Mouse (Mus musculus) hindbrain, postnatal 0 days (tissue): ENCODE results near the gene Sec1. TPM values are rescaled to one million over a fixed set of nuclear protein-coding genes. Genes with fewer than 3 reads are reported as not detected.
A peak's percentile ranks its signal among the peaks of the same experiment; 100 is the strongest.

Experiments used
- ATAC-seq: fragments of 200-750 bp; cut with Nextera tagmentation; 2 replicates; pipeline ENCODE4 v1.8.0; 2017; ENCODE audit warnings: mild to moderate bottlenecking, moderate TSS enrichment, moderate library complexity
- DNase-seq: peaks from one replicate; pipeline ENCODE4 v3.0.0-alpha.2; 2015; ENCODE audit warnings: low spot score
- H3K27ac ChIP-seq: fragments of 300-500 bp; sonication (generic); 2 replicates; pipeline ENCODE4 v1.5.1; 2014; ENCODE audit warnings: mild to moderate bottlenecking
- H3K27me3 ChIP-seq: fragments of 300-500 bp; sonication (generic); 2 replicates; pipeline ENCODE4 v1.6.1; 2014; ENCODE audit warnings: low read length, mixed read lengths; ENCODE audit not compliant: insufficient read depth
- H3K36me3 ChIP-seq: fragments of 300-500 bp; sonication (generic); 2 replicates; pipeline ENCODE4 v1.6.1; 2014; ENCODE audit warnings: low read length, mixed read lengths; ENCODE audit not compliant: insufficient read depth
- H3K4me1 ChIP-seq: fragments of 300-500 bp; sonication (generic); 2 replicates; pipeline ENCODE4 v1.6.1; 2014; ENCODE audit warnings: antibody characterized with exemption, low read length, mixed read lengths; ENCODE audit not compliant: insufficient read depth
- H3K4me2 ChIP-seq: fragments of 300-500 bp; sonication (generic); 2 replicates; pipeline ENCODE4 v1.6.1; 2014; ENCODE audit warnings: low read depth, mild to moderate bottlenecking, low read length, moderate library complexity, mixed read lengths
- H3K4me3 ChIP-seq: fragments of 300-500 bp; sonication (generic); 2 replicates; pipeline ENCODE4 v1.5.1; 2014; ENCODE audit warnings: low read length
- H3K9ac ChIP-seq: fragments of 300-500 bp; sonication (generic); replicated peaks from 2 replicates; pipeline ENCODE4 v1.6.1; 2014; ENCODE audit warnings: mild to moderate bottlenecking, low read length, moderate library complexity, mixed read lengths
- H3K9me3 ChIP-seq: fragments of 300-500 bp; sonication (generic); 2 replicates; pipeline ENCODE4 v1.6.1; 2016; ENCODE audit warnings: low read length, mixed read lengths
- CTCF ChIP-seq: IDR thresholded peaks from 2 replicates; pipeline ENCODE4 v1.5.1; 2016; ENCODE audit warnings: antibody characterized with exemption, control low read depth, low read depth
- WGBS: fragments of 180-500 bp; shearing (Covaris S2); extraction: QIAGEN DNeasy Blood & Tissue Kit; methylation state at CpG from one replicate; pipeline ENCODE4 v1.1.7; 2014; 5-methylcytosine and 5-hydroxymethylcytosine counted together
- polyA plus RNA-seq: library from polyadenylated mRNA; unstranded; fragments of >200 nt; fragmentation: Nextera tagmentation; extraction: Ambion mirVana; gene quantifications from 2 replicates; pipeline ENCODE4 v1.2.1, GENCODE M21; 2015
- total RNA-seq: library from RNA; depleted of rRNA; stranded (reverse); fragments of >200 nt; gene quantifications from 2 replicates; pipeline ENCODE4 v1.2.3, GENCODE M21; 2014

Gene Sec1
- total and polyA plus RNA-seq, 2 experiments from 2014 or later, result 0.35 to 0.68 TPM

GRCm38 (mm10) chr7:45709677-45710355 is 15.6 kb upstream of the Sec1 start:
- Histone ChIP-seq H3K4me2 (0 out of 2 replicates have a peak overlapping the region, but pooled peaks have one; percentile 5), H3K4me1 (peaks cover 33% of the 10 kb centered on the region), H3K27me3 (no peaks in the 10 kb centered on the region), H3K36me3 (peaks cover 27% of the 10 kb centered on the region), H3K4me3 (no peak overlapping the region), H3K9me3 (no peaks in the 10 kb centered on the region), H3K9ac (no peak overlapping the region), H3K27ac (peak overlapping the region; percentile 41)
- no peak for ATAC-seq
- TF ChIP-seq CTCF, result no peak
- 54% methylated on average over 14 of the region's 14 CpGs for WGBS
- DNase-seq, result no peak

- H3K9ac ChIP-seq, result no peak overlapping the region
- peaks cover 33% of the 10 kb centered on the region for H3K4me1 ChIP-seq
- no peak for ATAC-seq
- peak overlapping the region; percentile 41; the same call in 1 of the 2 replicates for H3K27ac ChIP-seq
- H3K36me3 ChIP-seq, result peaks cover 27% of the 10 kb centered on the region
- no peak overlapping the region for H3K4me3 ChIP-seq
- H3K27me3 ChIP-seq, result no peaks in the 10 kb centered on the region
- H3K9me3 ChIP-seq, result no peaks in the 10 kb centered on the region
- TF ChIP-seq CTCF, result no peak
- peak; percentile 73 for DNase-seq
- 0 out of 2 replicates have a peak overlapping the region, but pooled peaks have one; percentile 5 for H3K4me2 ChIP-seq
- WGBS, result 26% methylated on average over 6 of the region's 6 CpGs
Observed at GRCm38 (mm10) chr7:45709036-45709435, 14.8 kb upstream of the Sec1 start.

DNA sequence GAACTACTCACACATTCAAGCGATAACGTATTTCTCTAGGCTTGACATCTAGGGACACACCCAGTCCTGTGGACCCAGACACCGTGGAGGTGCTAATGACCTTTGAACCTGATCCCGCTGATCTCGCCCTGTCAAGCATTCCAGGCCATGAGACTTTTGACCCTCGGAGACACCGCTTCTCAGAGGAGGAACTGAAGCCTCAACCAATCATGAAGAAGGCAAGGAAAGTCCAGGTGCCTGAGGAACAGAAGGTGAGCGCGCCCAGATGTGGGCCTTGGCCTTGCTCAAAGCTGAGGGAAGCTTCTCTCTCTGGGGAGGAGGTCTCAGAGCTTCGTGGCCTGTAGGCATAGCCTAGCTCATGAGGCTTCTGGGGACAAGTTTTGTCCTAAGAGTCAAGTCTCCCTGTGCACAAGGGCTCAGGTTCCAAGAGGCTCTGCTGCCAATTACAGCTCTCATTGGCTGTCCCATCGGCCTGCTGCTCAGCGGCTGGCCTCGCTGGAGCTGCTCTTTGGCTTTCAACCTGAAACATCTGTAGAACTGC is 14.1 kb upstream of the Sec1 start:
- WGBS, result 56% methylated on average over 13 of the region's 13 CpGs
- no peak overlapping the region for H3K9ac ChIP-seq
- no peaks in the 10 kb centered on the region for H3K9me3 ChIP-seq
- peak overlapping the region; percentile 82 for H3K27ac ChIP-seq
- H3K4me2 ChIP-seq, result peak overlapping the region; percentile 90
- DNase-seq (no peak), ATAC-seq (no peak)
- H3K4me1 ChIP-seq, result peaks cover 39% of the 10 kb centered on the region
- TF ChIP-seq CTCF, result no peak
- peaks cover 26% of the 10 kb centered on the region for H3K36me3 ChIP-seq
- H3K27me3 ChIP-seq, result no peaks in the 10 kb centered on the region
- no peak overlapping the region for H3K4me3 ChIP-seq

DNA sequence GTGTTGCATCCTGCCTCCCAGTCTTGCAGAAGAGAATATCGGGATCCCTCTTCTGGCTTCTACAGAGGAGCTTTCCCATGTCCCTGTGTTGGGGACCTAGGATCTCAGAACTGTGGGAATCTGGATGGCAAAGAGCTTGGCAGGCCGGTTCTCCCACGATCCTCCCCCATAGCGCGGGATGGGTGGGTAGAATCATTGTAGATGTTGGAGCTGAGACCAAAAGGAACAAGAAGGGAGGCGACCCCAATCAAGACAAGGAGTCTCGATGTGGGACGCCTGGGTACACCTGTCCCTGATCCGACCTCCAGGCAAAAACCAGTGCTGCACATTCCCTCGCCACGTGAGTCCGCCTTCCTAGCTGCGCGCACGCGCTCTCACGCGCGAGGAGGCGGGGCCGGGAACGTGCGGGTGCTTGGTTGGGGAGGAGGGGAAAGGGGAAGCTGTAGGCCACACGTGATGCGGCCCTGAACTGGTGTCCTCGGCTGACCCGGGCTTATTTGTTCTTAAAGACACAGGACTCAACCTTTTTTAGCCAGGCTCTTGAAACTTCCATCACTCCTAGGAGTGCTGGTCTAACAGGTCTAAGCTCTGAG is 13.3 kb upstream of the Sec1 start:
- no peak for TF ChIP-seq CTCF
- Histone ChIP-seq H3K4me3 (peak overlapping the region; percentile 49), H3K27ac (peak overlapping the region; percentile 82), H3K36me3 (peaks cover 17% of the 10 kb centered on the region), H3K4me1 (peaks cover 42% of the 10 kb centered on the region), H3K9ac (peak overlapping the region; percentile 9), H3K9me3 (no peaks in the 10 kb centered on the region), H3K27me3 (no peaks in the 10 kb centered on the region), H3K4me2 (peak overlapping the region; percentile 90)
- WGBS, result under 1% methylated on average over 27 of the region's 27 CpGs
- DNase-seq (peak; percentile 94), ATAC-seq (peak; percentile 16)

GRCm38 (mm10) chr7:45706721-45707241 is 12.6 kb upstream of the Sec1 start:
- peaks cover 10% of the 10 kb centered on the region for H3K36me3 ChIP-seq
- no peaks in the 10 kb centered on the region for H3K27me3 ChIP-seq
- H3K9me3 ChIP-seq, result no peaks in the 10 kb centered on the region
- ATAC-seq (no peak; the same call in 1 of the 2 replicates), DNase-seq (peak; percentile 91)
- H3K4me2 ChIP-seq, result peak overlapping the region; percentile 90
- H3K9ac ChIP-seq, result peak overlapping the region; percentile 63
- H3K4me1 ChIP-seq, result peaks cover 42% of the 10 kb centered on the region
- TF ChIP-seq CTCF, result no peak
- H3K4me3 ChIP-seq, result peak overlapping the region; percentile 49
- under 1% methylated on average over 41 of the region's 45 CpGs for WGBS
- H3K27ac ChIP-seq, result peak overlapping the region; percentile 82

- Histone ChIP-seq H3K4me3 (peak overlapping the region; percentile 49), H3K4me2 (peak overlapping the region; percentile 90), H3K4me1 (peaks cover 48% of the 10 kb centered on the region), H3K9me3 (no peaks in the 10 kb centered on the region), H3K36me3 (peaks cover 4% of the 10 kb centered on the region), H3K27ac (peak overlapping the region; percentile 82), H3K27me3 (no peaks in the 10 kb centered on the region), H3K9ac (peak overlapping the region; percentile 63; the same call in 1 of the 2 replicates)
- DNase-seq (peak; percentile 39), ATAC-seq (no peak)
- TF ChIP-seq CTCF, result no peak
- WGBS, result 0% methylated on average over 7 of the region's 7 CpGs
Observed at GRCm38 (mm10) chr7:45705873-45706281, 11.7 kb upstream of the Sec1 start.
